Mouse (Mus musculus): ENCODE data around the gene Zdhhc3.

Gene Zdhhc3

GRCm38 (mm10) chr9:123085373-123085772, 27.6 kb downstream of the Zdhhc3 start:
- TF ChIP-seq GATA4 (IDR thresholded peaks at IDR 0.05; ENCODE audit: insufficient replicate concordance, low read length) = no peak

- TF ChIP-seq GATA4 (IDR thresholded peaks at IDR 0.05; ENCODE audit: insufficient replicate concordance, low read length) = no peak
These were observed 32.2 kb downstream of the Zdhhc3 start for GRCm38 (mm10) chr9:123080796-123081195.

- TF ChIP-seq GATA4 (IDR thresholded peaks at IDR 0.05; ENCODE audit: insufficient replicate concordance, low read length) = no peak
These were observed 32.6 kb downstream of the Zdhhc3 start for GRCm38 (mm10) chr9:123080355-123080754.

- no peak for TF ChIP-seq GATA4 (IDR thresholded peaks at IDR 0.05; ENCODE audit: insufficient replicate concordance, low read length)
These were observed 33.9 kb downstream of the Zdhhc3 start for GRCm38 (mm10) chr9:123079149-123079548.

- TF ChIP-seq GATA4 (IDR thresholded peaks at IDR 0.05; ENCODE audit: insufficient replicate concordance, low read length) = no peak
These were observed 52.8 kb downstream of the Zdhhc3 start for GRCm38 (mm10) chr9:123060172-123060571.

- TF ChIP-seq GATA4 (IDR thresholded peaks at IDR 0.05; ENCODE audit: insufficient replicate concordance, low read length) = no peak
These were observed 54.2 kb downstream of the Zdhhc3 start for GRCm38 (mm10) chr9:123058724-123059292.

GRCm38 (mm10) chr9:123047665-123048064, 65.3 kb downstream of the Zdhhc3 start:
- no peak for TF ChIP-seq GATA4 (IDR thresholded peaks at IDR 0.05; ENCODE audit: insufficient replicate concordance, low read length)

GRCm38 (mm10) chr9:123034426-123034825, 78.6 kb downstream of the Zdhhc3 start, which contains the start of gene Tgm4:
Gene Tgm4, plus strand, starts transcription at chr9:123034726.
- TF ChIP-seq GATA4 (IDR thresholded peaks at IDR 0.05; ENCODE audit: insufficient replicate concordance, low read length) = no peak

- no peak for TF ChIP-seq GATA4 (IDR thresholded peaks at IDR 0.05; ENCODE audit: insufficient replicate concordance, low read length)
These were observed 81.3 kb downstream of the Zdhhc3 start for GRCm38 (mm10) chr9:123031496-123032246.

- no peak for TF ChIP-seq GATA4 (IDR thresholded peaks at IDR 0.05; ENCODE audit: insufficient replicate concordance, low read length)
These were observed 88.8 kb downstream of the Zdhhc3 start for GRCm38 (mm10) chr9:123024201-123024600.

- no peak for TF ChIP-seq GATA4 (IDR thresholded peaks at IDR 0.05; ENCODE audit: insufficient replicate concordance, low read length)
These were observed 91.2 kb downstream of the Zdhhc3 start for GRCm38 (mm10) chr9:123021636-123022379.

- peak; percentile 26; the same call in 1 of the 2 replicates for TF ChIP-seq GATA4 (IDR thresholded peaks at IDR 0.05; ENCODE audit: insufficient replicate concordance, low read length)
These were observed 91.9 kb downstream of the Zdhhc3 start, which contains the start of gene Tmem42 for GRCm38 (mm10) chr9:123020995-123021631. Gene Tmem42, plus strand, starts transcription at chr9:123021326.

Measured in liver, adult (tissue).